Mouse (Mus musculus) embryonic facial prominence, embryonic 12.5 days (tissue): Measurements from ENCODE around the gene Rgl1. TPM values are rescaled to one million over a fixed set of nuclear protein-coding genes. Genes with fewer than 3 reads are reported as not detected.

ENCODE experiments used
- ATAC-seq: fragments of 200-750 bp; cut with Nextera tagmentation; 2 replicates; pipeline ENCODE4 v1.8.0; 2017; ENCODE audit not compliant: insufficient number of reproducible peaks, insufficient read depth, low FRiP score, low TSS enrichment
- H3K27ac ChIP-seq: fragments of 300-500 bp; sonication (generic); 2 replicates; pipeline ENCODE4 v1.5.1; 2016; ENCODE audit warnings: mild to moderate bottlenecking
- H3K27me3 ChIP-seq: fragments of 300-500 bp; sonication (generic); 2 replicates; pipeline ENCODE4 v1.6.1; 2016; ENCODE audit warnings: mild to moderate bottlenecking, moderate library complexity
- H3K36me3 ChIP-seq: fragments of 300-500 bp; sonication (generic); 2 replicates; pipeline ENCODE4 v1.6.1; 2016; ENCODE audit warnings: mild to moderate bottlenecking
- H3K4me1 ChIP-seq: fragments of 300-500 bp; sonication (generic); 2 replicates; pipeline ENCODE4 v1.6.1; 2016
- H3K4me2 ChIP-seq: fragments of 300-500 bp; sonication (generic); replicated peaks from 2 replicates; pipeline ENCODE4 v1.6.1; 2016; ENCODE audit warnings: mild to moderate bottlenecking, moderate library complexity
- H3K4me3 ChIP-seq: fragments of 300-500 bp; sonication (generic); 2 replicates; pipeline ENCODE4 v1.5.1; 2016; ENCODE audit warnings: mild to moderate bottlenecking
- H3K9ac ChIP-seq: fragments of 300-500 bp; sonication (generic); 2 replicates; pipeline ENCODE4 v1.6.1; 2016; ENCODE audit warnings: mild to moderate bottlenecking, moderate library complexity
- H3K9me3 ChIP-seq: fragments of 300-500 bp; sonication (generic); 2 replicates; pipeline ENCODE4 v1.6.1; 2016; ENCODE audit warnings: mild to moderate bottlenecking, moderate library complexity
- WGBS: fragments of 180-500 bp; shearing (Covaris S2); methylation state at CpG from one replicate; pipeline ENCODE4 v1.1.7; 2016; 5-methylcytosine and 5-hydroxymethylcytosine counted together
- polyA plus RNA-seq: library from polyadenylated mRNA; unstranded; fragments of >200 nt; fragmentation: Nextera tagmentation; extraction: Ambion mirVana; gene quantifications from 2 replicates; pipeline ENCODE4 v1.2.1, GENCODE M21; 2016

The Rgl1 gene
- polyA plus RNA-seq, 1 experiment from 2014 or later, result 27.6 TPM

DNA sequence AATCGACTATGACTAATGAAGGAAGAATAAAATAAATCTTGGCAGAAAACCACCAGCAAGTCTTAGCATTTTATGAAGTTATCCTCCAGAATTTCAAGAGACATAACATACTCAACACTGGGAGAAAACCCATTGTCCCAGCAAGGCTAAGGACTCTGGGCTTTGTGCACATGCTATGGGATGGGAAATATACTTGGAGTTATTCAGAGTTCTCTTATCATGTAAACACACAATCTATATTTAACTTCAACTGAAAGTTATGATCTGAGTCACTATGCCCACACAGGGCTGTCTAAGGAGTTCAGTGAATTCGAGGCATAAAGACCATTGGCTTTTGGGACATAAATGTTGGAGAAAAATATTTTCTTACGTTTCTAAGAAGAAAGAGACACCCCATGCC, 215.2 kb downstream of the Rgl1 start:
- peaks cover 32% of the 10 kb centered on the region for H3K4me1 ChIP-seq
- peaks cover 20% of the 10 kb centered on the region for H3K36me3 ChIP-seq
- no peaks in the 10 kb centered on the region for H3K9me3 ChIP-seq
- H3K4me2 ChIP-seq, result no peak overlapping the region
- no peak for ATAC-seq
- H3K27ac ChIP-seq, result no peak overlapping the region
- H3K27me3 ChIP-seq, result no peaks in the 10 kb centered on the region
- 84% methylated on average over 3 of the region's 3 CpGs for WGBS
- no peak overlapping the region for H3K9ac ChIP-seq
- H3K4me3 ChIP-seq, result no peak overlapping the region

DNA sequence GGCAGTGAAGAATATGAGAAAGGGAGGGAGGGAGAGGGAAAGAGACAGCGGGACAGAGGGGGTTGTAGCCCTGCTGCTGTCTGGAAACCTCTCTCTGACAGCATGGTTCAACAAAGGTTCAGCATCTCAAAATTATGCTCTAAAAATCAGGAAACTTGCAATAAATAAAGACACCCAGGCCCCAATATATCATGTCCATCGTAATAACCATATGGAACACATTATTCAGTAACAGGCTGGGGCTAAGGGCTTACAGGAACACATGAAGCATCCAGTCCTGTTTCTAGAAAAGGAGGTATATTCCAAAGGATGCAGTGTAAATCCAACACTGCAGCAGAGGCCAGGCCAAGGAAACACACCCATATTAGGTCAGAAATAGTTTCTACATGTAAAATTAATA, 215.6 kb downstream of the Rgl1 start:
- 59% methylated on average over 2 of the region's 2 CpGs for WGBS

DNA sequence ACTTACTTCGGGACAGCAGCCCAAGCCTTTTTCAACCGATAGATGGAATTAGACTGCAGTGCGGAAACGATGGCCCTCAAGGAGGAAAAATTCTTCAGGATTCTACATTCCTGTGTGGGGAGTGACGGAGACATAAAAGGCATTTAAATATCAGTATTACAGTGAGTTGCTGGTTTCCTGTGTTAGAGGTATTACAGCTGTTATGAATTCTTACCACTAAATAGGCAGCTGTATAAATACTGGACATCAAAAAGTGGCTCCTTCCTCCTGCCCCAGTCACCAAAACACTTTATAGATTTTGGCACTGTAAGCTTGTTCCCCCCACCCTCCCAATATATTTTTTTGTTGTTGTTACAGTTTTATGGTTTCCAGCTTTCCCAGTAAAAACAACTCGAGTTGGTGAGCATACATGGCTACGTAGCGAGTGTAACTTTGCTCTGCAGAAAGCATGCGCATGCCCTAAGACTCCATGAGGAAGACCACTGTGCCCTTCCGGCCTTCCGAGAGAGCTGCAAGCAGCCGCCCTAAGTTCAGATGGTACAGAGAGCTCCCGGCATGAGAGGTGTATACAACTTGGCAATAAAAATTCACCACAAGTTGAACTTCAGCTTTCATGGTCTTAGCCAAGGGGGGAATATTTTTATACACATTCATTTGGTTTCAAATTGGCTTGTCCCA, 217.0 kb downstream of the Rgl1 start:
- ATAC-seq, result no peak
- H3K9me3 ChIP-seq, result no peaks in the 10 kb centered on the region
- H3K4me2 ChIP-seq, result no peak overlapping the region
- no peak overlapping the region for H3K9ac ChIP-seq
- H3K4me1 ChIP-seq, result peaks cover 27% of the 10 kb centered on the region
- 68% methylated on average over 13 of the region's 13 CpGs for WGBS
- no peak overlapping the region for H3K4me3 ChIP-seq
- no peaks in the 10 kb centered on the region for H3K27me3 ChIP-seq
- H3K36me3 ChIP-seq, result peaks cover 24% of the 10 kb centered on the region
- H3K27ac ChIP-seq, result no peak overlapping the region

More for the DNA sequence above, 215.6 kb downstream of the Rgl1 start:
- H3K9me3 ChIP-seq, result no peaks in the 10 kb centered on the region
- peaks cover 28% of the 10 kb centered on the region for H3K4me1 ChIP-seq
- peaks cover 20% of the 10 kb centered on the region for H3K36me3 ChIP-seq
- H3K9ac ChIP-seq, result no peak overlapping the region
- 0 out of 2 replicates have a peak overlapping the region, but pooled peaks have one; percentile 27 for H3K27ac ChIP-seq
- no peak overlapping the region for H3K4me3 ChIP-seq
- H3K4me2 ChIP-seq, result no peak overlapping the region
- no peaks in the 10 kb centered on the region for H3K27me3 ChIP-seq
- no peak for ATAC-seq

GRCm38 (mm10) chr1:152543449-152544159, 222.5 kb downstream of the Rgl1 start:
- peaks cover 31% of the 10 kb centered on the region for H3K36me3 ChIP-seq
- no peak for ATAC-seq
- H3K9ac ChIP-seq, result no peak overlapping the region
- H3K27me3 ChIP-seq, result no peaks in the 10 kb centered on the region
- H3K9me3 ChIP-seq, result no peaks in the 10 kb centered on the region
- 90% methylated on average over 2 of the region's 2 CpGs for WGBS
- H3K4me1 ChIP-seq, result peaks cover 2% of the 10 kb centered on the region
- H3K27ac ChIP-seq, result no peak overlapping the region
- no peak overlapping the region for H3K4me3 ChIP-seq
- H3K4me2 ChIP-seq, result no peak overlapping the region

- H3K9me3 ChIP-seq, result no peaks in the 10 kb centered on the region
- no peak for ATAC-seq
- 89% methylated on average over 6 of the region's 6 CpGs for WGBS
- H3K4me3 ChIP-seq, result no peak overlapping the region
- no peak overlapping the region for H3K27ac ChIP-seq
- no peak overlapping the region for H3K9ac ChIP-seq
- peaks cover 29% of the 10 kb centered on the region for H3K36me3 ChIP-seq
- no peaks in the 10 kb centered on the region for H3K27me3 ChIP-seq
- no peak overlapping the region for H3K4me2 ChIP-seq
- H3K4me1 ChIP-seq, result no peaks in the 10 kb centered on the region
Observed at GRCm38 (mm10) chr1:152542747-152543378, 223.3 kb downstream of the Rgl1 start.

- 78% methylated on average over 3 of the region's 3 CpGs for WGBS
- no peak overlapping the region for H3K9ac ChIP-seq
- peaks cover 36% of the 10 kb centered on the region for H3K36me3 ChIP-seq
Observed at GRCm38 (mm10) chr1:152540304-152540887, 225.8 kb downstream of the Rgl1 start.

GRCm38 (mm10) chr1:152538817-152539216, 227.3 kb downstream of the Rgl1 start:
- no peaks in the 10 kb centered on the region for H3K27me3 ChIP-seq
- no peak for ATAC-seq
- peaks cover 30% of the 10 kb centered on the region for H3K36me3 ChIP-seq

More at GRCm38 (mm10) chr1:152540304-152540887, 225.8 kb downstream of the Rgl1 start:
- no peaks in the 10 kb centered on the region for H3K27me3 ChIP-seq
- H3K4me1 ChIP-seq, result no peaks in the 10 kb centered on the region
- no peak overlapping the region for H3K27ac ChIP-seq
- H3K4me2 ChIP-seq, result no peak overlapping the region
- no peak overlapping the region for H3K4me3 ChIP-seq
- no peaks in the 10 kb centered on the region for H3K9me3 ChIP-seq
- no peak for ATAC-seq

GRCm38 (mm10) chr1:152537186-152537585, 229.0 kb downstream of the Rgl1 start:
- no peak overlapping the region for H3K9ac ChIP-seq
- H3K9me3 ChIP-seq, result no peaks in the 10 kb centered on the region
- peaks cover under 1% of the 10 kb centered on the region; the same call in 1 of the 2 replicates for H3K4me1 ChIP-seq
- H3K27ac ChIP-seq, result no peak overlapping the region
- peaks cover 25% of the 10 kb centered on the region for H3K36me3 ChIP-seq
- WGBS, result 88% methylated on average over 13 of the region's 13 CpGs
- H3K27me3 ChIP-seq, result no peaks in the 10 kb centered on the region
- H3K4me2 ChIP-seq, result no peak overlapping the region
- ATAC-seq, result no peak
- no peak overlapping the region for H3K4me3 ChIP-seq

More at GRCm38 (mm10) chr1:152538817-152539216, 227.3 kb downstream of the Rgl1 start:
- H3K9ac ChIP-seq, result no peak overlapping the region
- WGBS, result 89% methylated on average over 4 of the region's 4 CpGs
- no peaks in the 10 kb centered on the region for H3K4me1 ChIP-seq
- H3K27ac ChIP-seq, result no peak overlapping the region
- no peaks in the 10 kb centered on the region for H3K9me3 ChIP-seq
- no peak overlapping the region for H3K4me3 ChIP-seq
- no peak overlapping the region for H3K4me2 ChIP-seq

GRCm38 (mm10) chr1:152536416-152537018, 229.6 kb downstream of the Rgl1 start:
- H3K36me3 ChIP-seq, result peaks cover 19% of the 10 kb centered on the region
- H3K4me1 ChIP-seq, result peaks cover 5% of the 10 kb centered on the region; the same call in 1 of the 2 replicates
- no peaks in the 10 kb centered on the region for H3K9me3 ChIP-seq
- H3K4me2 ChIP-seq, result no peak overlapping the region
- no peak overlapping the region for H3K4me3 ChIP-seq
- H3K9ac ChIP-seq, result no peak overlapping the region
- no peaks in the 10 kb centered on the region for H3K27me3 ChIP-seq
- ATAC-seq, result no peak
- H3K27ac ChIP-seq, result no peak overlapping the region
- WGBS, result 61% methylated on average over 16 of the region's 16 CpGs

DNA sequence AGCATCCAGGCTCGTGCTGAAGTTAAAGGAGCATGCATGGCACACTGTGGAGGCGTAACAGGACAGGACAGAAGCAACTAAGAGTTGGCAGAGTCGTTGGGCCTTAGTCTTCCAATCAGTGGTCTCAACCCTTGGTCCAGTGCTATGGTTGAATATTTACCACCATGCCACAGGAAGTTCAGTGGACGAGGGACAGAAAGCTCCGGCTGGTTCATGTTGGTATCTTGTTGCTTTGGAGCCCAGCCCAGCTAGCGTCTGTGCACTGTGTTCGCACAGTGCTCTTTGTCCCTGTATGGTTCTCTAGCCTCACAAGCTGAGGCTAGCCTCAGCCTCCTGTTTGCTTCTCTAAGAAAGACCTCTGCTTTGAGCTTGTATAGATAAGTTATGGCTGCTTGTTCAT, 231.6 kb downstream of the Rgl1 start:
- Histone ChIP-seq H3K9me3 (no peaks in the 10 kb centered on the region), H3K4me3 (no peak overlapping the region), H3K36me3 (peaks cover 22% of the 10 kb centered on the region; the same call in 1 of the 2 replicates), H3K27ac (no peak overlapping the region), H3K27me3 (no peaks in the 10 kb centered on the region), H3K4me1 (peaks cover 8% of the 10 kb centered on the region; the same call in 1 of the 2 replicates), H3K9ac (no peak overlapping the region), H3K4me2 (no peak overlapping the region)
- 91% methylated on average over 7 of the region's 7 CpGs for WGBS
- ATAC-seq, result no peak

DNA sequence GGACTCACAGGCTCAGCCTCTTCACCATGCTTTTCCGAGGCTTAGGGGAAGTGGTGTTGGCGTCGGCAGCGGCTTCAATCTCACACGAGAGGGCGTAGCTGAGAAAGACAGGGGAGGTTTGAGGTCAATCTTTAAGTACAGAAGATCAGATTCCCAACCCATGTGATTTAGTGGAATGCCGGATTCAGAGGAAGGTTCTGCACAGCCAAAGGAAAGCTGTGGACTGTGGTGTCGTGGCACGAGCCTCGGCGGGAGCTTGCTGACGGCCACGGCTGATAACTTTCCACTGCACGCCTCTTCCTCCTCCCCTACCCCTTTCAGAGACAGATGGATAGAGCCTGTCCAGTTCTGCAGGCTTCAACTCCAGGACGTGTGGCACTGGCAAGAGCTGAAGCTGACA, 234.7 kb downstream of the Rgl1 start:
- no peak overlapping the region for H3K9ac ChIP-seq
- peaks cover 19% of the 10 kb centered on the region for H3K36me3 ChIP-seq
- H3K4me3 ChIP-seq, result no peak overlapping the region
- no peaks in the 10 kb centered on the region for H3K27me3 ChIP-seq
- H3K9me3 ChIP-seq, result no peaks in the 10 kb centered on the region
- no peak overlapping the region for H3K4me2 ChIP-seq
- WGBS, result 52% methylated on average over 15 of the region's 15 CpGs
- ATAC-seq, result no peak
- peaks cover 8% of the 10 kb centered on the region; the same call in 1 of the 2 replicates for H3K4me1 ChIP-seq
- H3K27ac ChIP-seq, result no peak overlapping the region
